Mouse (Mus musculus) kidney, postnatal 4 days (tissue): ENCODE measurements at regions not wholly inside any gene's neighbourhood (a gene's known extent, or its start where the extent isn't known, plus 50 kb on each side); places are given as distances from the start of the nearest gene placed in this dataset.

Source experiments
- DNase-seq, 2 experiments: peaks; one replicate each; pipeline ENCODE4 v3.0.0; 2021; ENCODE audit warnings: mixed read lengths in 2 of 2

GRCm38 (mm10) chr4:142956376-142956775 is 256.4 kb downstream of the Prdm2 start:
- no peak for DNase-seq

- DNase-seq: no peak
Observed at GRCm38 (mm10) chr4:142953724-142954123, 259.1 kb downstream of the Prdm2 start.

GRCm38 (mm10) chr4:142952879-142953278 is 259.9 kb downstream of the Prdm2 start:
- DNase-seq: no peak

- DNase-seq: no peak
Observed at GRCm38 (mm10) chr4:142947673-142948072, 265.1 kb downstream of the Prdm2 start.

- DNase-seq: no peak
Observed at GRCm38 (mm10) chr4:142933627-142934026, 279.2 kb downstream of the Prdm2 start.

GRCm38 (mm10) chr4:142929245-142929644 is 283.6 kb downstream of the Prdm2 start:
- no peak for DNase-seq

GRCm38 (mm10) chr4:142927328-142928108 is 285.3 kb downstream of the Prdm2 start:
- no peak for DNase-seq

- no peak for DNase-seq
Observed at GRCm38 (mm10) chr4:142925111-142925510, 287.7 kb downstream of the Prdm2 start.

GRCm38 (mm10) chr4:142909355-142909947 is 303.3 kb downstream of the Prdm2 start:
- peak; percentile 19 to 31 for DNase-seq

GRCm38 (mm10) chr4:142908782-142909181 is 304.0 kb downstream of the Prdm2 start:
- no peak for DNase-seq

- DNase-seq: peak; percentile 17 to 22
Observed at GRCm38 (mm10) chr4:142903356-142904032, 309.3 kb downstream of the Prdm2 start.

GRCm38 (mm10) chr4:142900792-142901191 is 312.0 kb downstream of the Prdm2 start:
- no peak for DNase-seq

- DNase-seq: no peak
Observed at GRCm38 (mm10) chr4:142898994-142899393, 313.8 kb downstream of the Prdm2 start.

- no peak for DNase-seq
Observed at GRCm38 (mm10) chr4:142890711-142891110, 322.1 kb downstream of the Prdm2 start.

GRCm38 (mm10) chr4:142888891-142889290 is 323.9 kb downstream of the Prdm2 start:
- DNase-seq: no peak

- DNase-seq: no peak
Observed at GRCm38 (mm10) chr4:142887876-142888275, 324.9 kb downstream of the Prdm2 start.

- peak; percentile 78 to 80 for DNase-seq
Observed at GRCm38 (mm10) chr4:142880323-142880759, 332.5 kb downstream of the Prdm2 start.

- DNase-seq: no peak
Observed at GRCm38 (mm10) chr4:142876151-142876550, 336.6 kb downstream of the Prdm2 start.

GRCm38 (mm10) chr4:142875105-142875504 is 337.7 kb downstream of the Prdm2 start:
- no peak for DNase-seq

- DNase-seq: no peak
Observed at GRCm38 (mm10) chr4:142866341-142866740, 346.5 kb downstream of the Prdm2 start.

GRCm38 (mm10) chr4:142865593-142865992 is 347.2 kb downstream of the Prdm2 start:
- no peak for DNase-seq

GRCm38 (mm10) chr4:142863939-142864338 is 348.9 kb downstream of the Prdm2 start:
- peak in 1 of 2 experiments; percentile 19 for DNase-seq

- DNase-seq: no peak
Observed at GRCm38 (mm10) chr4:142860441-142860840, 352.4 kb downstream of the Prdm2 start.

GRCm38 (mm10) chr4:142856626-142857025 is 356.2 kb downstream of the Prdm2 start:
- peak; percentile 18 to 30 for DNase-seq
